Mouse (Mus musculus): ENCODE measurements around the gene Nfam1.
"Not testable (repeated sequence)": the region's sequence is repeated elsewhere in the genome, so short reads cannot be mapped to it uniquely, and the experiment has no call there.

Gene Nfam1

DNA sequence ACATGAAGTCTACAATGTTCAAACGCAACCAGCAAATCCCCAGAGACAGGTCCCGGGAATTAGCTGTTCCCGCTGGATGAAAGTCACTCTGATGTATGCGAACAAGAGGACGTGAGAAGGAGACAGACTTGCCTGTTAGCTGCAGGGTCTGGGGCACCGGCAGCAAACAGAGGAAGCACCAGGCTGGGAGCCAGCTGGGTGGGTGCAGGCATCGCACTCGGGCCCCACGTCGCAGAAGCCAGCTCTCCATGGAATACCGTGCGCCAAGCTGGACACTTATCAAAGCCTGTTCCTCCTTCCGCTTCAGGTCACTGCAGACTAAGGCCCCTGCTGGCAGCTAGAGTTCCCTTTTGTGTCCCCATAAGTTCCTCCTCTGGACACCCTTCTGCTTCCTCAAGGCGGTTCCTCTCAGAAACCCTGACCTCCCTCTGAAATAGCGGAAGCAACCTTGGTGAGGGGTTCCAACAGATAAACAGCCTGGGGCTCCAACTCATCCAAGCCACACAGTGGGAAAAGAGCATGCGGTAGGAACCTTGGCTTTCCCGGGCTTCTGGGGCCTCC, at the start of gene Nfam1:
Gene Nfam1, minus strand, starts transcription at position 326 of the 561 bp plus-strand sequence.
- peak; percentile 58 to 72 for DNase-seq (ENCODE audit: low spot score in 2 of 2)

DNA sequence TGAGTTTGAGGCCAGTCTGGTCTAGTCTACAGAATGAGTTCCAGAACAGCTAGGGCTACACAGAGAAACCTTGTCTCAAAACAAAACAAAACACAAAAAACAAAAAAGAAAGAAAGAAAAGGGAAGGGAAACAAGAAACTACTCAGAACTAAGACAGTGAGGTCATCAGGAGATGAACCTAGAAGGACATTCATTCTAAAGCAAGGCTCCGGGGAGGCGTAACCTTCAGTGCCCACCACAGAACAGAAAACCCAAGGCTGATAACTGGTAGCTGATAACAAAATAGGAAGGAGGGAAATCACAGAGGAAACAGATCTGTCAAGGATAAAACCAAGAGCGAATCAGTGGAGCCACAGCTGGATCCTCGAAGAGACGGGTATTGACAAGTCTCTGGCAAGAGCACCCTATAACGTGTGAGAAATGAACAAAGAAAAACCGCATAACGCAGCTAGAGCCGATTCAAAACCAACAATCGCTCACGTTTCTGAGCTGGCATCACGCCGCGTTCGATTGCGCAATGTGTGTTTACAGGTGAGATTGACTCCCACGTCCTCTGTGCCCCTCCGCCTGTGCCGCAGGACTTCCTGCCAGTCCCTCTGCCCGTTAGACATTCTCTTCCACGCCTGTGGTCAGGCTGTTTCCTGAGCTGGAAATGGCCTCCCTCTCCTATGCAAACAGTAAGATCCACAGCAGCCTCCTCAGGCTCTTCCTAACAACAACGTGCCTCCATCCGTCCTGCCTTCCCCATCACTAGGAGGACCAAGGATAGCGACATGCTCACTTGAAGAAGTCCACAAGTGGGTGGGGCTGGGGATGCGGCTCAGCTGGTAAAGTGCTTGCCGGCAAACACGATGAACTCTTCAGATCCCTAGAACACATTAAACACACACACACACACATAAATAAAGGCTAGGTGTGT, 42.8 kb upstream of the Nfam1 start:
- no peak for DNase-seq (ENCODE audit: low spot score in 2 of 2)

DNA sequence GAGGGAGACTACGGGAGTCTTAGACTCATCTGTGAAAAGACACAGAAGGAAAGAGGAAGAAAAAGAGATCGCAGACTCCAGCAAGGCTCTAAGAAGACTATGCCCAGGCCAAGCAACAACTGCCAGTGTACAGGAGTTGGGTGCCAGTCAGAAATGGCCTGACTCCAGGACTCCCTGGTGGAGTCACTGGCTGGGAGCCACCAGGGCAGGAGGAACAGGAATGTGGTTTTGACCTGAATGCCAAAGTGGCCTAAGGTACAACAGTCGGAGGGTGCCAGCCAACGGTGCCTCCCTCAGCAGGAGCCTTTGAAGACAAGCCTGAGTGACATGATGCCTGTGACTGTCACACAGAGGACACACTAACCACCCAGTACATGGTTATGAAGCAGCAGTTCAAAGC, 41.1 kb upstream of the Nfam1 start:
- DNase-seq (ENCODE audit: low spot score in 2 of 2), result no peak

DNA sequence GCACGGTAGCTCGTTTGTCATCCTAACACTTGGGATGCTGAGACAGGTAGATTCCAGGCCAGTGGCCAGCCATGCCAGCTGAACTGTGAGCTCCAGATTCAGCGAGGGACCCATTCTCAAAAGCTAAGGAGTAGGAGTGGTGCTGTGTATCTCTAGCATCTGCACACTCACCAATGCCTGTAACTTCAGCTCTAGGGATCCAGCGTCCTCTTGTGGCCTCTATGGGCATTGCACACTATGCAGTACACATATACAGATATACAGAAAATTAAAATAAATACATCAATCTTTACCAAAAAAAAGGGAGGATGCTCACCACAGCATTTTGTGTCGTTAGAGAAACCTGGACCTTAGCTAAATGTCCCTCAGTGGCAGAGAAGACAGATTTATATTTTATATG, 38.6 kb upstream of the Nfam1 start:
- DNase-seq (ENCODE audit: low spot score in 2 of 2), result no peak

DNA sequence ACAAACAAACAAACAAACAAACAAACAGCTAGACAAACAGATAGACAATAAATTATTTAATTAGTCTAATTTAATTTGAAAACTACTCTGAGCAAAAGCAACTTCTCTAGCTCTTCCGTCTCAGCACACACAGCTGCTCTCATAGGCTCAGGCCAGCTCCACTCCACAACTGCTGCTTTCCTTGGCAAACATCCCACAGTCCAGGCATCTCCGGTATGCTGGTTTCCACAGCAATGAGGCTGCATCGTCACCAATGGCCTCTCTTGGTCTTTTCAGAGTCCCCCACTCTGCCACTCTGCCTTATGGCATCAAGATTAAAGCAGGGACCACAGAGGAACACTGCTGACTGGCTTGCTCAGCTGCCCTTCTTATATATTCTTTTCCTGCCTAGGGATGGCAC, 37.8 kb upstream of the Nfam1 start:
- DNase-seq (ENCODE audit: low spot score in 2 of 2), result no peak

DNA sequence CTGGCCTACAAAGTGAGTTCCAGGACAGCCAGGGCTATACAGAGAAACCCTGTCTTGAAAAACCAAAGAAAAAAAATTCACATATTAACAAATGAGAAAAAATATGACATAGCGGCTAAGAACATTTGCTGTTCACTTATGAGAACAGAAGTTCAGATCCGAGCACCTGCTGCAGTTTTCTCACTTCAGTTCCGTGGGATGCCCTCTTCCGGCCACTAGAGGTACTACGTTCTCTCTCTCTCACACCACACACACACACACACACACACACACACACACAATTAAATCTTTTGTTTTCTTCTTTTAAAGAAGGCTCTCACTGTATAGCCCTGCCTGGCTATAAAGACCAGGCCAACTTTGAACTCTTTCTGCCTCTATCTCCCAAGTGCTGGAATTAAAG, 35.2 kb upstream of the Nfam1 start:
- no peak for DNase-seq (ENCODE audit: low spot score in 2 of 2)

DNA sequence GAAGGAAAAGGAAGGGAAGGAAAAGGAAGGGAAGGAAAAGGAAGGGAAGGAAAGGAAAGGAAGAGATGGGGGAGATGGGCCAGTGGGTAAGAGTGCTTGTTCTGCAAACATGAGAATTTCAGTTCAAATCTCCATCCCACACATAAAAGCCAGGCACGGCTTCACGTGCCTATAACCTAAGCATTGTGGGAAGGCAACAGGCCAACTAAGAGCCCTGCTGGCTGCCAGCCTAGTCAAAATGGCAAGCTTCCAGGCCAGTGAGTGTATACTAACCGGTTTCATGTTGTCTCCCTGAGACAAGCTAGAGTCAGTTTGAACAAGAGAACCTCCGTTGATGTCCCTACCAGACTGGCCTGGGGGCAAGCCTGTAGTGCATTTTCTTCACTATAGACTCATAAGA, 32.4 kb upstream of the Nfam1 start:
- no peak for DNase-seq (ENCODE audit: low spot score in 2 of 2)

DNA sequence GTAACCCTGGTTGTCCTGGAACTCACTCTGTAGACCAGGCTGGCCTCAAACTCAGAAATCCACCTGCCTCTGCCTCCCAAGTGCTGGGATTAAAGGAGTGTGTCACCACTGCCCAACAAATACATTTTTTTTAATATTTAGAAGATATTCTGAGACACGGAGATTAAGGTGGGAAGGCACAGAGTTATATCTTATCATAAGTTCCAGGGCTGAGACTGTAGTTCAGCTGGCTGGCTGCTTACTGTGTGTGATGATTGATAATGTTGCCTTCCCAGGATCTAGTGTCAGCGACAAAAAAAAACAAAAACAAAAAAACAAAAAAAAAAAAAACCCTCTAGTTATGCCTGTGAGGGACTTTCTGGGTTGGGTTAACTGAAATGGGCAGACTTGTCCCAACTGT, 29.5 kb upstream of the Nfam1 start:
- not testable (repeated sequence) for DNase-seq (ENCODE audit: low spot score in 2 of 2)

DNA sequence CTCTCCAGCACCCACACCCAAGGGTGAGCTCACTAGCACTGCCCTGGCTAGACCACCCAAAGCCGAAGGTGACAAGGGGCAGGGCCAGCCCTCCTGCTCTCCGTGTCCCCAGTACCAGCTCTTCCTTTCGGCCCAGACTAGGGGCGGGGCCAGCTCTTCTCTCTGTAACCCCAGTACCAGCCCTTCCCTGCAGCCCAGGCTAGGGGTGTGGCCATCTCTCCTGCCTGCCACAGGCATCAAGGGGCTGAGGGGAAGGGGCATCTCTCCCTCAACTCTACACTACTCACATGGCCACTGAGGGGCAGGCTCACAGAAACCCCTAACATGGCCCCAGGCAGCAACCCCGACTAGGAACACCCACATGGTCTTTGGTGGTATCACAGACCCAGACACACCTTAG, 28.6 kb upstream of the Nfam1 start:
- DNase-seq (ENCODE audit: low spot score in 2 of 2), result no peak

DNA sequence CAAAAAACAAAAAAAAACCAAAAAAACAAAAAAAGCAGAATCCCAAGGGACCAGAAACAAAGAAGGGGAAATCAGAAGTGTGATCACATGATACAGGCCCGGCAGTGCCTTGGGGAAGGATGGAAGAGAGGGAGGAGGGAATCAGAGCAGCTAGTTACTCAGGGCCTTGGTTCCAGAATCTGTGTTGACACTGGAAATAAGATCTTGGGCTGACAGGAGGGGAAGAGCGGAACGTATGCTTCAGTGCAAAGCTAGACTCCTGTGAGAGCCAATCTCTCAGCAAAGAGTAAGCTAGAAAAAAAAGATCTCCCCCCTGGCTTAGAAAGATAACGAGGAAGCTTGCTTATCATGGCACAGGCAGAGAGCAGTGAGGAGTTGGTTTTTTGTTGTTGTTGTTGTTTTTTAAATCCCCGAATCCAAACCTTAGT, 26.1 kb upstream of the Nfam1 start:
- no peak for DNase-seq (ENCODE audit: low spot score in 2 of 2)

DNA sequence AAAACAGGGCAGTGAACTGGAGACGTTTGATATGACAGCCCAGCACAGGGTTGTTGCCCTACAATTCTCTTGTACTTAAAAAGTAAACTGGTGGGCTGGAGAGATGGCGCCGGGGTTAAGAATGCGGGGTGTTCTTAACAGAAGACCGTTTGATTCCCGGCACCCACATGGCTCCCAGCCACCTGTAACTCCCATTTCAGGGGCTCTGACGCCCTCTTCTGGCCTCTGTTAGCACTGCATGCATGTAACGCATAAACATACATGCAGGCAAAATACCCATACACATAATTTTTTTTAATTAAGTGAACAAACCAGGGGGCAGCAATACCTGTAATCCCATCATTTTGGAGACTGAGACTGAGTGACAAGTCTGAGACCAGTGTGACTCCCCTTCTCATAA, 24.4 kb upstream of the Nfam1 start:
- no peak for DNase-seq (ENCODE audit: low spot score in 2 of 2)

DNA sequence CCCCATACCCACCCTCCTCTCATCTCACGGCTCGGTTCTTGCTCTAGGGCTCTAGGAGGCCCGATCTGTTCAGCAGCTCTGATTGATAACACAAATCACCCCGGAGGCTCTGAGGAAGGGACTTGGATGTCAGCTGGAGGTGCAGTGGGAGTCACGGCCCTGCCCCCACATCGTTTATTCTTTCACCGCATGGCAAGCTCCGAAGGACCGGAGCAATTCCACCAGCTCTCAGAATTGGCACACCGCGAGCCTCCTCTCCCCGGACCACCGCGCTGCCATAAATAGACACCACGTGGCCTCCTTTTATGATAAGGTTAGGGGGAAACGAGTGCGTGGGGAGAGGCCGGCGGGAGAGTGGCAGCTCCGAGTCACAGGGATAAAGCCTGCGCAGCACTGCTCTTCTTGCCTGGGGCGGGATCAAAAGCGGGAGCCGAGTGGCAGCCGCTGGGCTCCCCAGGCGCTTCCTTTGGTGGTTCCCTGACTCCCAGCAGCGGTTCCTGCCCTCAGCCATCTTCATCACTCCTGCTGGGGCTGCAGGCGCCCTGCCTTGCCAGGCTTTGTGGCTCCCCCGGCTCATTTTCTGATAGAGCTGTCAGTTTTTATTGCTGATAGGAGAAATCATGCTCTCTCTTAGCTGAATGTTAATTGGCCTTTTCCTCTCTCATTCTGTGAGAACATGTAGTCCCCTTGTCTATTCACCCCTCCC, 23.4 kb upstream of the Nfam1 start:
- no peak for DNase-seq (ENCODE audit: low spot score in 2 of 2)

DNA sequence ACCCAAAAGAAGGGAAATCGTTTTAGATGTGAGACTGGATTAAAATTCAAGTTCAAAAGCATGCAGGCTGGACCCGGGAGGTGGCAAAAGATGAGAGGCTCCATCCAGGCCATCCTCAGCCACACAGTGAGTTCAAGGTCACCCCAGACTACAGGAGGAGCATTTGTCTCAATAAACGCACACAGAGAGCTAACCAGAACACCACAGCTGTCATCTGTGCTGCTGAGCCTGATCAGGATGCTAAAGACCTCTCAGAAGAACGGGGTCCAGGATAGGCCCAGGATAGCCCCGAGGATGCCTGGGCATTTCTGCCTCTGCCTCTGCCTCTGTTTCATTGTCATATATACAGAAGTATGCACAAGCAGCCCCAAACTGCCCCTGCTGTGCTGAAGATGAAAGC, 22.5 kb upstream of the Nfam1 start:
- no peak for DNase-seq (ENCODE audit: low spot score in 2 of 2)

DNA sequence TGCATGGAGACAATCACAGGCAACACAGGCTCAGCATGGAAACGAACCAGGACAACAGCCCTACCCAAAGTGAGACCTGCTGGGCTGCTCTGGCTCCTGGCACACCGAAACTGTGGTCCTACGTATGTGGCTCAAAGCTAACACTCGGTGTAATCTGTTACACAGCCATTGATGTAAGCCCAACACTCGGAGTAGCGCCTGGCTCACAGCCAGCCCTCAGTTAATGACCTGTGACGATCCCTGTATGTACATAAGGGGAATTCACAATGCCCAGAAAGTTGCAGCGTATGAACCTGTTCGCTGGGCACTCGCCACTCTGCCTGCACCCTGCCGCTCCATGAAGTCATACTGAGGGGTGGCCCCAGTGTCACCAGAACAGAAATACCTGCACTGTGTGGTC, 20.2 kb upstream of the Nfam1 start:
- no peak for DNase-seq (ENCODE audit: low spot score in 2 of 2)

DNA sequence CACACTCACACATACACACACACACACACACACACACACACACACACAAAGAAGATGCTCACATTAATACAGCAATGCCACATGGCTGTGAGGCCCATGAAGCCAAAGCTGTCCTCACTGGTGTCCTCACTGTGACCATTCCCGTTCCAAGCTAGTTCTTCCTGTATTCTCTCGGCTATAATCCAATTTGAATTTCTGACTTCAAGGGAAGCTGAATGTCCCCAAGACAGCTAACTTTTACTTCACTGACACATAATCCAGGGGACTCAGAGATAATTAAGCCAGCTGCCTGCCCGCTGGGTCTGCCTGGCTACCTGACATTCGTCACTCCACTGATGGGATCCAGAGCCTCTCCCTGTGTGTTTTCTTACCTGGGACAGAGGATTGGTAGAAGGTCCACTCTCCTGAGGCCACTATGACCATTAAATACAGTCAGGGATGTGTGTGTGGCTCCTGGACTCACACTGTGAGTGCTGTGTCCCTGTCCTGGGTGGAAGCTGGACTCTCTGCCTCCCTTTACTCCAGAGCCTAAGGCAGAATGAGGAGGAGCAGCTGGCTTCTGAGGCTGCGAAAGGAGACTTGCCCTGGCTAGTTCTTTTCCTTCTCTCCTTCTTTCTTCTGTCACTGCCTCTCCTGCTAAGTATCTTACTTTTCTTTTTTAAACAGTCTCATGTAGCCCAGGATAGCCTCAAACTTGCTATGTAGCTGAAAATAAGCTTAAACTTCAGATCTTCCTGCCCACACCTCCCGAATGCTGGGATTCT, 19.4 kb upstream of the Nfam1 start:
- no peak for DNase-seq (ENCODE audit: low spot score in 2 of 2)

DNA sequence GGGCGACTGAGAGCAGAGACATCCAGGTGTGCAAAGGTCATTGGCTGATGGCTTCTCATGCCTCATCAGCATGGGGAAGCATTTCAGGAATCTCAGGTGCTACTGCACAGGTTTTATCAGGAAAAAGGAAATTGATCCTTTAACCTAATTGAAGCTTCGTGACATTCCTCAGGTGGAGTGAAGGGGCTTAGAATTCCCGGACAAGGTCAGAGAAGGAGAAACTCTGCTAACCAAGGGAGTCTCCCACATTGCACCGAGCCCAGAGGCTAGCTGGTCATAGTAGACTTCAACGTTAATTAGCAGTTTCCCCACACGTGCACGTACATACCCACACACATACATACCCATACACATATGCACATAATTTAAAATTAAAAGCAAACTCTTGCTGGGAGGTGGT, 13.6 kb upstream of the Nfam1 start:
- DNase-seq (ENCODE audit: low spot score in 2 of 2), result no peak

DNA sequence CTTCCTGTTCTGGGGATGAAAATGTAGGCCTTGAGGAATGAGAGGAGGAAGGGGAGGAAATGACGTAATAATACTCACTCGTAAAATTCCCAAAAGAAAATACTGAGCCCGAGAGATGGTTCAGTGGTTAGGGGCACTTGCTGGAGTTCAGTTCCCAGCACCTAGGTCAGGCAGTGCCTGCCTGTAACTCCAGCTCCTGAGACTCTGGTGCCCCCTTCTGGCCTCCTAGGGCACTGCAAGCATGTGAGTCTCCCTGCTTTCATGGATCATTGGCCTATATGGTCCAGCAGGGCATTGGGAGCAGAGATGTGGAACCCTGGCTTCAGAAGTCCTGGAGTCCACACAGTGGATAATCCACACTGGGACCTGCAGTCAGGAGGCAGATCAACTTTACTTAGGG, 13.2 kb upstream of the Nfam1 start:
- DNase-seq (ENCODE audit: low spot score in 2 of 2), result no peak

DNA sequence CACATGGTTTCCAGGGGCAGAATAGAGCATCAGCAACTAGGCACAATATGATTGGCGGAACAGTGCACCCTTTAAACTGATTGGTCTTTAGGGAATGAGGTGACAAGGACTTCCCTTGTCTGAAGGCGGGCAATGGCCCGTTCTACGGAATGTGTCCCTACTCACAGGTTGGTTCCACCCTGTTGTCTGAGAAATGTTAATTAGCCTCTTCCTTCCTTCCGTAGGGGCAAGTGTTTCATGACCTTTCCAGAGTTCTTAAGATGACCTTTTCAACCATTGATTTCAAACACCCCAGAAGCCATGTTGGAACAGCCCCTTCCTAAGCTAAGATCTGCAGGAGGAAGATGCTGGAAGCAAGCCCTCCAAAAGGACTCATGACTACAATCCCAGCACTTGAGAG, 12.5 kb upstream of the Nfam1 start:
- DNase-seq (ENCODE audit: low spot score in 2 of 2), result not testable (repeated sequence)

DNA sequence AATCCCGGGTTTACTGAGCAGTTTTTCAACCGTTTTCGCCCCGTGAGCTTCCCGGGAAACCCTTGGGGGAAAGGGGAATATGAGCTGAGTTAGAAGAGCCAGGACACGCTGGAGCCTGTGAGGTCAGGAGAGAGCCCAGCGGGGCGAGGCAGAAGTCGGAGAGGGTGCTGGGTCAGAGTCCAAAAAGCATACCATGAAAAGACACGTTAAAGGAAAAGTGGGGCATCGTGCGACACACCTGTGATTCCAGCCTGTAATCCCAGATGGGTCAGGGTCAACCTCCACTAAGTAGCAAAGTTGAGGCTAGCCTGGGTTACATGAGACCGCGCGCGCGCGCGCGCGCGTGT, 10.2 kb upstream of the Nfam1 start:
- DNase-seq (ENCODE audit: low spot score in 2 of 2), result no peak

DNA sequence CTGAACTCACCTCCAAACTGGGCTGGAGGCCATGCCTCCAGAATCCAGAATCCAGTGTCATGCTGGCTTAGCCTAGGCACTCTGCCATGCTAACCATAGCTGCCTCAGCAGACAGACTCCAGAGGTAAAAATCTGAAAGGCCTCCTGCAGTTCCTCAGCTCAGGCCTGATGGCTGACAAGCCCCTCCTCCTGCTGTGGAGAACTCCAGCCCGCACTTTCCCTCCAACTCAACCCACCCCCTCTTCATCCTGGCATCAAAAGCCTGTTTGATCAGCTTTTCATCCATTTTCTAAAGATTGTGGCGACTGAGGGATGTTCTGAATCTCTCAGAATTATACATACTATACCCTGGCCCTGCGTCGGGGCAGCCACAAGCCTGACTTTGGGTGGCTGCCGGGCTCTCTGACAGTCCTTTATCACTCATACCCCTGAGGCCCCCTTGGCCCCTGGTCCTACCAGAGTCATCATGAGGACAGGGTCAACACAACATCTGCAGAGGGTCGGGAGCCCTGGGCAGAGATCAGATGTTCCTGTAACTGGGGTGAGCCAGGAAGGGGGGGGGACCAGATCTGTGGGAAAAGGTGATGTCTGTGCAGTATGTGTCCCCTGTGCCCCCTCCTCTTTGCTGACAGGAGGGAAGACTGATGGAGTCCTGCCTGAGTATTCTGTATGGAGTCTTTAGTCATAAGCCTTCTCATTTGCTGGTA, 9.7 kb upstream of the Nfam1 start:
- no peak for DNase-seq (ENCODE audit: low spot score in 2 of 2)

DNA sequence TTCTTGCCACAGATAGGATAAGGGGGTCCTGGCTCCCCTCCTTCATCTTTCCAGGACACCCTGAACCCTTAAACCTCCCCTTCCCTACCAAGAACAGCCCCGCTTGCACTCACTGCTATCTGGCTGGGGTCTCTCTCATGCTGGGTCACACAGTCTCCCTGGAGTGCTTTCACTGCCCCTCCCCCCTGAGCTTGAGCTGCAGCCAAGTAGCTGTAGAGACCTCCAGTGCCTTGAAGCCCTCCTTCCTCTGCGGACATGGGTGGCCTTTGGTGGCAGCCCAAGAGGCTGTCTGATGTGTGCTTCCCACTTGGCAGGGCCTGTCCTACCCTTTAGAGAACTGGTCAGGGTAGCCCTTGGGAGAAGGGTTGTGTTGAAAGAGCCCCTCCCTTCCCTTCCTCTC, 7.0 kb upstream of the Nfam1 start:
- no peak for DNase-seq (ENCODE audit: low spot score in 2 of 2)

DNA sequence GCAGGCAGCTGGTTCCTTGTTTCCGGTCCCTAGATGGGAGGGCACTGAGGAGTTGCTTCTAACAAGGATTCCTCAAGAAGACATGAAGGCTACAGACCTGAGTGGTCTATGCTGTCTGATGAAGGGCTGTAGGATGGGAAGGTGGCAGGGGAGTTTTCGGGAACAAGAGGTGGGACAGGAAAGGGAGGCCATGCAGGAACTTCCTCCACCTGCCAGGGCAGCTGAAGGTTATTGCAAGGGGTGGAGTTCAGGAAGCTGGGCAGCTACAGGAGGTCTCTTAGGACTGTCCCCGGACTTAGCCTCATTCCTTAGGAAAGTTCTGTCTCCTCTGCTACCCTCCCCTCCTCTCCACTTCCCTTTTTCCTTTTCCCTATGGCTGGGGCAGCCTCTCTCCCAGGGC, 5.7 kb upstream of the Nfam1 start:
- DNase-seq (ENCODE audit: low spot score in 2 of 2), result no peak

Data from spleen, postnatal 4 days (tissue).